Mouse (Mus musculus): ENCODE results near the gene Tbck.

Gene Tbck

DNA sequence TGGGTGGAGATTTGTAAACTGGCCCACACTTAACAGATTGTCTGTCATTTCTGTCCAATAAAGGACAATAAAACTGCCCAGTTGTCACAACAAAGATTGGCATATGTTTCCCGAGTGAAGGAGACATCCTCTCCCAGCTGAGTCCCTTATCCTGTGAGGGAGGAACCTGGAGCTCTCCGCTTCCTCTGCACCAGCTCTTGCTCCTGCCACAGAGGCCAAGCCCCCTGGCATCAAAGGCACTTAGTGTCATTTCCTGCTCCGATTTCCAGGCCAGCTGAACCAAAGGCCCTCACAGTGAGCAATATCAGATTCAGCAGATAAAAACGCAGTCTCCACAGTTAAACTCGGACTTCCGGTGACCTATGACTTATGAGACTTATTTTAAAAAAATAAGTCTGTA is 172.7 kb downstream of the Tbck start:
- in situ Hi-C loops (cut with MboI; ENCODE audit: low pct_unique_long_range_greater_than_20kb in 1 of 2, low sequenced_read_pairs in 2 of 2, unreplicated experiment in 1 of 2), result no loop called here

- in situ Hi-C loops (cut with MboI; ENCODE audit: low pct_unique_long_range_greater_than_20kb in 1 of 2, low sequenced_read_pairs in 2 of 2, unreplicated experiment in 1 of 2), result no loop called here
These were observed 174.9 kb downstream of the Tbck start for GRCm38 (mm10) chr3:132858849-132859248.

DNA sequence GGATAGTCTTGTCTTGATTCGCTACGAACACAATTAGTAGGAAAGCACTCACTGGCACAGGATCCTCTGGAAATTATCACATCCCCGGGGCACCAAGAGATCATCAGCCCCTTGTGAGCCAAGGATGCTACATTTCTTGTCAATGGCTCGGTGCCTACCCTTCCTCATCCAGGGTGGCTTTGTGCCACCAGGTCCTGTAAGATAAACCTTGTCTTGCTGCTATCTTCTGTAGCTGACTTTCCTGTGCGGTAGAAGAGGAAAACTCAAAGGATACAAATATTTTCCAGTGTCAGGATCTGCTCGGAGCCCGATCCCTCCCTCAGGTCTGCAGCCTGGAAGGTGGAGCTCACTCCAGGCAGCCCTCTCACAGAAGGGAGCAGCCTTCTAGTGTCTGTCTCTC is 175.6 kb downstream of the Tbck start:
- in situ Hi-C loops (cut with MboI; ENCODE audit: low pct_unique_long_range_greater_than_20kb in 1 of 2, low sequenced_read_pairs in 2 of 2, unreplicated experiment in 1 of 2), result no loop called here

- in situ Hi-C loops (cut with MboI; ENCODE audit: low pct_unique_long_range_greater_than_20kb in 1 of 2, low sequenced_read_pairs in 2 of 2, unreplicated experiment in 1 of 2), result no loop called here
These were observed 176.9 kb downstream of the Tbck start for GRCm38 (mm10) chr3:132860796-132861195.

DNA sequence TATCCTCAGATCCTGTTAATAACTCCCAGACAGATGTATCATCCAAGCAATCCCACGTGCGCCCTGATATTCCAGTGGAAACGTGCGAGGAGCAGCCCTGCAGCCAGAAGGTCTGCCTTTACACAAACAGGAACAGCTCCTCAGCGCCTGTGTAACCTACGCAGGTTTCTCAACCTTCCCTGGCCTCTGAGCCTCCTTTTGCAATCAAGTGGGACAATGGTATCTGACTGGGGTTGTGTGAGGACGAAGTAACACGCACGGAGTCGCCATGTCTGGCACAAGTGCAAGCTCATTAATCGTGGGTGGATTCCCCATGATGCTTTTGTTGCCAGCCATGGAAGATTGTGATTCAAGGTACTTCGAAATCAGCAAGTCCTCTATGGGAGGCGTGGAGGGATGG is 179.9 kb downstream of the Tbck start:
- in situ Hi-C loops (cut with MboI; ENCODE audit: low pct_unique_long_range_greater_than_20kb in 1 of 2, low sequenced_read_pairs in 2 of 2, unreplicated experiment in 1 of 2), result no loop called here

DNA sequence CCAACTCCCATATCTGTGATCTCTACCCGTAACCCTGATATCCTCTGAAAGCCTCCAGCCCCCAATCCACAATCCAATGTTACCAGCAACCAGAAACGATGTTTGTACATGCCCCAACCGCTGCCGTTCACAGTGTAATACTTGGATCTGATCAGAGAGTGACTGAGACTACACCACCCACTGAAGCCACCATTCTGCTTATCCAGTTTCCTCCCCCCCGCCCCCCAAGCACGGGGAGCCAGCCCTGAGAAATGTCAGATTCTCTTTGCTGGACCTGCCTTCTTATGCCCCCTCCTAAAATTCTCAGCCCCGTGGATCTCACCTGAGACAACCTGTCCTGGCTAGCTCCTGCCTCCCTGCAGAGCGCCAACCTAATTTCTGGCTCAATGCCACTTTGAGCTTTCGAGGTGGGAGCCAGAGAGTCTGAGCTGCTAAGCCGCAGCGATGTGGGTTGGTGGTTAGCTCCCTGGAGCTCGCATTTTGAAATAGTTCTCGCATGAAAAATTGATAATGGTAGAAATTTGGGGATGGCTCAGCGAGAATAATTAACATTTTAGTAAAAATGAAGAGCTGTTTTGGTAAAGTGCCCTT is 180.5 kb downstream of the Tbck start:
- in situ Hi-C loops (cut with MboI; ENCODE audit: low pct_unique_long_range_greater_than_20kb in 1 of 2, low sequenced_read_pairs in 2 of 2, unreplicated experiment in 1 of 2), result no loop called here

DNA sequence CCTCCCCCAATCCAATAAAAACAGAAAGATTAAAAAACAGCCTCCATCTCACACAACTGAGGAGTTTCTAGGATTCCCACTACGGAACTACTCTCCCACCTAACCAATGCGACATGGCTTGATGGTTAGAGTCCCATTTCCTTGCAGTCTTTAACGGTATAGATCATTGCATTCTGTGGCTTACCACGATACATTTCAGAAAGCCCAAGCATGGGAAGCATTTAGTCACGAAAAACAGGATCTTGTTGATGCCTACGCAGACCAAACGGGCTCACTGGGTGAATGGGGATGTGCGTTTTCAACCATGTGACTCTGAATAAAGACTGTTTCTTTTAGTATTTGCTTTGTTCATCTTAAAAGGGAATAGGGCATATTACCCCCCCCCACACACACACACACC is 181.0 kb downstream of the Tbck start:
- in situ Hi-C loops (cut with MboI; ENCODE audit: low pct_unique_long_range_greater_than_20kb in 1 of 2, low sequenced_read_pairs in 2 of 2, unreplicated experiment in 1 of 2), result no loop called here

DNA sequence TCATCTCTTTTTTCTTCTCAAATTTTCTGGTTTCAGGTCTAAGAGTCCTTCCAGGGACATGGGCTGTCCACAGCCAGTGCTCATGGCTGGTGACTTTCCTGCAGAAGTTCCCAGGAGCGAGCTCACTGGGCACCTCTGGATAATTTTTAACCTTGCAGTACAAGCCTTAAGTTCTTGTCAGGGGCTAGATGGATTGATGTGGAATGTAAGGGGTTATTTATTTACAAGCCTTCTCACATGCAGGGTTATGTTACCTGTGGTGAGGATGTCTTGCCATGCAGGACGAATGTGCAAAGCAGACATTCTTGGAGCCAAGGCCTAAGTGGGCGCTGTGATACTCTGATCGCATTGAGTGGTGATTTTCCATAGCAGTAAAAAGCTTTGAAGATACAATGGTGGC is 181.7 kb downstream of the Tbck start:
- in situ Hi-C loops (cut with MboI; ENCODE audit: low pct_unique_long_range_greater_than_20kb in 1 of 2, low sequenced_read_pairs in 2 of 2, unreplicated experiment in 1 of 2), result no loop called here

DNA sequence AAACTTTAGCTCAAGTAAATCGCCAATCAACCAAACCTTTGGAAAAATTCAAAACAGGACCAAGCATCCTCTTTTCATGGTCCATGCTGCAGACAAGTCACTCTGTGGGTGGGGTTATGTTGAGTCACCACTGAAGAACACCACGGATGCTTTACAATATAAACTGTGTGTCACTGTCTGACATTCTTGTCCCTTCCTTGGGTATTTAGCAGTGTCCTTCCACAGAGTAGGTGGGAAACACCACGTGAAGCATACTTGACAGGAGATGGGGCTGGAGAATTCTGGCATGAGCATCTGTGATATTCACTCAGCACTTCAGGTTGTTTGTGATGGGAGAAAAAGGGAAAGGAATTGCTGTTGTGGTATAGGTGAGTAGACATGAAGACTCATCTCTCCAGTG is 183.0 kb downstream of the Tbck start:
- in situ Hi-C loops (cut with MboI; ENCODE audit: low pct_unique_long_range_greater_than_20kb in 1 of 2, low sequenced_read_pairs in 2 of 2, unreplicated experiment in 1 of 2), result no loop called here

GRCm38 (mm10) chr3:132868838-132869237 is 184.9 kb downstream of the Tbck start:
- in situ Hi-C loops (cut with MboI; ENCODE audit: low pct_unique_long_range_greater_than_20kb in 1 of 2, low sequenced_read_pairs in 2 of 2, unreplicated experiment in 1 of 2), result no loop called here

GRCm38 (mm10) chr3:132870079-132870478 is 186.1 kb downstream of the Tbck start:
- in situ Hi-C loops (cut with MboI; ENCODE audit: low pct_unique_long_range_greater_than_20kb in 1 of 2, low sequenced_read_pairs in 2 of 2, unreplicated experiment in 1 of 2), result no loop called here

GRCm38 (mm10) chr3:132871318-132871904 is 187.5 kb downstream of the Tbck start:
- in situ Hi-C loops (cut with MboI; ENCODE audit: low pct_unique_long_range_greater_than_20kb in 1 of 2, low sequenced_read_pairs in 2 of 2, unreplicated experiment in 1 of 2), result no loop called here

DNA sequence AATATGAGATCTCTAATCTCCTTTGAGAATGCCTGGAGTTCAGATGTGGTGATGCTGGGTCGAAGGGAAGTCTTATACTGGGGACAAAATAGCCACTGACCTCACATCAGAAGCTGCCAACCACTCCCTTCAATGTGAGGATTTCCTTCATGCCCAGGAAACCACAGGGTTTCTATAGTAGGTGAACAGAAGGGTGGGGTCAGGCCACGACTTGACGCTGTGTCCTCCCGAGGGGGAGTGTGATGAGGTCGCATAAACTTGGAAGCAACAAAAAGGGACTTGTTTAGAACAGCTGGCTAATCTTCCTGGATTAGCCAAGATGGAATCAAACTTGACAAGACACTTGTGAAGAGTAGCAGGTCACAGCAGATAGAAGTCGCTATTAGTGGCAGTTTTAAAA is 189.3 kb downstream of the Tbck start:
- in situ Hi-C loops (cut with MboI; ENCODE audit: low pct_unique_long_range_greater_than_20kb in 1 of 2, low sequenced_read_pairs in 2 of 2, unreplicated experiment in 1 of 2), result no loop called here

DNA sequence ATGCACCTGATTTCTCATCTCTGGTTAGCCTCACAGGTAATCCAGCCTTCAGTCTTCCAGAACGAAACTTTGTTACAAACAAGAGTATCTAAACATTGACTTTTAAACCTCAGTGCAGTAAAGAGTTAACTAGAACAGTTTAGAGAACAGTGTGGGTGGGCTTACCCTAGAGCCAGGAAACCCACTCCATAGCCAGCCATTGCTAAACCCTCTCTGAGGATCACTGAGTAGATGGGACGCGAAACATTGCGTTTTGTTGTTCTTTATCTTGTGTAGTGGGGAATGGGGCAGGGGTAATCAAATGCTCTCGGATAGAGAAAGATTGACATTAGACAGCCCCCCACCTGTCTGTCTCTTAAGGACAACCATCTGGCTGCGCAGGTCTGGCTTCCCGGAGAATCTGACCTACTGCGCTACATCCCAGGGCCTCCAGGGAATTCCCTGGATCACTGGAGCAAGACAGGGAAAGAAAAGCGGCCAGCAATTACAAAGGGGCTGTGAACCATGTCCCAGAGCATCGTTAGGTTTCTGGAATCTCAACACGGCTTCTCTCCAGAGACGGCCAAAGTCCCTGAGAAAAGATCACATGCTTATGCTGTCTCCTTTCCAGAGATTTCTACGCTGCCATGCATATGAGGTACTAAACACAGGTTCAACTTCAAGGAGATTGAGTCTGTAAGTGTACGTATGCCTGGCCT is 192.2 kb downstream of the Tbck start:
- in situ Hi-C loops (cut with MboI; ENCODE audit: low pct_unique_long_range_greater_than_20kb in 1 of 2, low sequenced_read_pairs in 2 of 2, unreplicated experiment in 1 of 2), result no loop called here

GRCm38 (mm10) chr3:132876933-132877676 is 193.2 kb downstream of the Tbck start:
- in situ Hi-C loops (cut with MboI; ENCODE audit: low pct_unique_long_range_greater_than_20kb in 1 of 2, low sequenced_read_pairs in 2 of 2, unreplicated experiment in 1 of 2), result no loop called here

DNA sequence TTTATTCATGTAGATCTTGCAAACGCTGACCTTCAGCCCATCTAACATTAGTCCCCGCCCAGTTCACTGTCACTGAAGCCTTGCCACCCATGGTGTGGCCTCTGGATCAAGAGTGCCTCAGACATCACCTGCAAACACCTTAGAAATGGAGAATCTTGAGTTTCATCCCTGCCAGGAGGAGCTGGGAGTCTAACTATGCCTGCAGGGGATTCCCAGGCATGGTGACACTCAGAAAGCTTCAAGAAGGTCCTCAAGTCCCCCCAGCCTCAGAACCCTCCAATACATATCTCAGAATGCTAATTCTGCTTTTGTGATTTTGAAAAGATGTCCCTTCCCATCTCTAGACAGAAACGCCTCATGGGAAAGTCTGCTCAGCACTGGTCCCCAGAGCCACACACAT is 196.4 kb downstream of the Tbck start:
- in situ Hi-C loops (cut with MboI; ENCODE audit: low pct_unique_long_range_greater_than_20kb in 1 of 2, low sequenced_read_pairs in 2 of 2, unreplicated experiment in 1 of 2), result no loop called here

- in situ Hi-C loops (cut with MboI; ENCODE audit: low pct_unique_long_range_greater_than_20kb in 1 of 2, low sequenced_read_pairs in 2 of 2, unreplicated experiment in 1 of 2), result no loop called here
These were observed 196.9 kb downstream of the Tbck start for GRCm38 (mm10) chr3:132880826-132881225.

DNA sequence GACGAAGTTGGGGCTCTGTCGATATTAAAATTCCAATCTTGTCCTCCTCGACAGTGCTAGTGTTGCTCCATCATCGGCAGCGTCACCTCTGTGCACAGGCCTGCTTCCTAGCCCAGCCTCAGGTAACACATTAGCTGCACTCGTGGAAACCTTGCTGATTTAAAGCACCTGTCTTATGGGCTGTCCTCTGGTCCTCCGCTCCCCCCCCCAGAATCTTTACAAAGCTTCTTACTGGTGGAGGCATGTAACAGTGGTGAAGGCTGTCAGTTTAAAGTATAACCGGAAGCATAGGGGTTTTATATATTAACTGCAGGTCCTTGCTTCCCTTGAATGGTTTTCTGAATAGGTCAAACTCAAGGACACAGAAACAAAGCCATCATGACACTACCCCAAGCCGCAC is 199.3 kb downstream of the Tbck start:
- in situ Hi-C loops (cut with MboI; ENCODE audit: low pct_unique_long_range_greater_than_20kb in 1 of 2, low sequenced_read_pairs in 2 of 2, unreplicated experiment in 1 of 2), result no loop called here

DNA sequence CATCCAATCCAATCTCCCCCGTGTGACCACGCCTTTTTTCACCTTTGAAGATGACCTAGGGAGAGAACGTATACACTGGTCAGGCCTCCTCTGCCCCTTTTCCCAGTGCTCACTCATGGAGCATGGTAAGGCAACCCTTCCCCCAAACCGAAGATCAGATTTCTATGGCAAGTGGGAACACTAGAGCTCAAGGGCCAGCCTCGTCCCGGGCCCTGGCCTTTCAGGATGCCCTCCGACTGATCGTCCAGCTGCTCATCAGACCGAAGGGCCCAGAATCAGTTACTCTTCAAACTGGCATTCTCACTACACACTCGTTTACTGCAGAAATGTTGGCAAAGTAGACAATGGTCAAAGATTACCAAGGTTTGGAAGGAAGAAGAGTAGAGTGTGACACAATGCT is 200.5 kb downstream of the Tbck start:
- in situ Hi-C loops (cut with MboI; ENCODE audit: low pct_unique_long_range_greater_than_20kb in 1 of 2, low sequenced_read_pairs in 2 of 2, unreplicated experiment in 1 of 2), result no loop called here
